Mouse (Mus musculus): ENCODE results near the gene En2.
A peak's percentile ranks its signal among the peaks of the same experiment; 100 is the strongest.

En2 gene

GRCm38 (mm10) chr5:28159891-28160470, 5.5 kb upstream of the En2 start:
- DNase-seq (ENCODE audit: inconsistent age in 2 of 2, low spot score in 1 of 2), result no peak

- DNase-seq (ENCODE audit: inconsistent age in 2 of 2, low spot score in 1 of 2), result no peak
Observed at GRCm38 (mm10) chr5:28161383-28161937, 4.0 kb upstream of the En2 start.

- peak in 1 of 2 experiments; percentile 39 for DNase-seq (ENCODE audit: inconsistent age in 2 of 2, low spot score in 1 of 2)
Observed at GRCm38 (mm10) chr5:28161938-28162402, 3.5 kb upstream of the En2 start.

- DNase-seq (ENCODE audit: inconsistent age in 2 of 2, low spot score in 1 of 2), result no peak
Observed at GRCm38 (mm10) chr5:28163926-28164325, 1.6 kb upstream of the En2 start.

- DNase-seq (ENCODE audit: inconsistent age in 2 of 2, low spot score in 1 of 2), result peak; percentile 40 to 88
Observed at GRCm38 (mm10) chr5:28166256-28167231, 1.1 kb downstream of the En2 start.

- peak in 1 of 2 experiments; percentile 57 for DNase-seq (ENCODE audit: inconsistent age in 2 of 2, low spot score in 1 of 2)
Observed at GRCm38 (mm10) chr5:28167611-28168252, 2.2 kb downstream of the En2 start.

GRCm38 (mm10) chr5:28168253-28169165, 3.0 kb downstream of the En2 start:
- DNase-seq (ENCODE audit: inconsistent age in 2 of 2, low spot score in 1 of 2), result peak in 1 of 2 experiments; percentile 71

- DNase-seq (ENCODE audit: inconsistent age in 2 of 2, low spot score in 1 of 2), result no peak
Observed at GRCm38 (mm10) chr5:28169166-28169801, 3.8 kb downstream of the En2 start.

- peak in 1 of 2 experiments; percentile 25 for DNase-seq (ENCODE audit: inconsistent age in 2 of 2, low spot score in 1 of 2)
Observed at GRCm38 (mm10) chr5:28170081-28170480, 4.6 kb downstream of the En2 start.

- no peak for DNase-seq (ENCODE audit: inconsistent age in 2 of 2, low spot score in 1 of 2)
Observed at GRCm38 (mm10) chr5:28170892-28171291, 5.4 kb downstream of the En2 start.

- no peak for DNase-seq (ENCODE audit: inconsistent age in 2 of 2, low spot score in 1 of 2)
Observed at GRCm38 (mm10) chr5:28171667-28172066, 6.2 kb downstream of the En2 start.

GRCm38 (mm10) chr5:28172261-28172920, 6.9 kb downstream of the En2 start:
- DNase-seq (ENCODE audit: inconsistent age in 2 of 2, low spot score in 1 of 2), result no peak

- no peak for DNase-seq (ENCODE audit: inconsistent age in 2 of 2, low spot score in 1 of 2)
Observed at GRCm38 (mm10) chr5:28172921-28173670, 7.6 kb downstream of the En2 start.

GRCm38 (mm10) chr5:28173674-28174073, 8.2 kb downstream of the En2 start:
- DNase-seq (ENCODE audit: inconsistent age in 2 of 2, low spot score in 1 of 2), result no peak

GRCm38 (mm10) chr5:28174086-28174485, 8.6 kb downstream of the En2 start:
- DNase-seq (ENCODE audit: inconsistent age in 2 of 2, low spot score in 1 of 2), result no peak

- no peak for DNase-seq (ENCODE audit: inconsistent age in 2 of 2, low spot score in 1 of 2)
Observed at GRCm38 (mm10) chr5:28174876-28175569, 9.5 kb downstream of the En2 start.

GRCm38 (mm10) chr5:28175570-28175919, 10.1 kb downstream of the En2 start:
- no peak for DNase-seq (ENCODE audit: inconsistent age in 2 of 2, low spot score in 1 of 2)

GRCm38 (mm10) chr5:28176023-28176422, 10.5 kb downstream of the En2 start:
- no peak for DNase-seq (ENCODE audit: inconsistent age in 2 of 2, low spot score in 1 of 2)
